Mouse (Mus musculus): Measurements from ENCODE around the gene Krtcap3.

Gene Krtcap3

DNA sequence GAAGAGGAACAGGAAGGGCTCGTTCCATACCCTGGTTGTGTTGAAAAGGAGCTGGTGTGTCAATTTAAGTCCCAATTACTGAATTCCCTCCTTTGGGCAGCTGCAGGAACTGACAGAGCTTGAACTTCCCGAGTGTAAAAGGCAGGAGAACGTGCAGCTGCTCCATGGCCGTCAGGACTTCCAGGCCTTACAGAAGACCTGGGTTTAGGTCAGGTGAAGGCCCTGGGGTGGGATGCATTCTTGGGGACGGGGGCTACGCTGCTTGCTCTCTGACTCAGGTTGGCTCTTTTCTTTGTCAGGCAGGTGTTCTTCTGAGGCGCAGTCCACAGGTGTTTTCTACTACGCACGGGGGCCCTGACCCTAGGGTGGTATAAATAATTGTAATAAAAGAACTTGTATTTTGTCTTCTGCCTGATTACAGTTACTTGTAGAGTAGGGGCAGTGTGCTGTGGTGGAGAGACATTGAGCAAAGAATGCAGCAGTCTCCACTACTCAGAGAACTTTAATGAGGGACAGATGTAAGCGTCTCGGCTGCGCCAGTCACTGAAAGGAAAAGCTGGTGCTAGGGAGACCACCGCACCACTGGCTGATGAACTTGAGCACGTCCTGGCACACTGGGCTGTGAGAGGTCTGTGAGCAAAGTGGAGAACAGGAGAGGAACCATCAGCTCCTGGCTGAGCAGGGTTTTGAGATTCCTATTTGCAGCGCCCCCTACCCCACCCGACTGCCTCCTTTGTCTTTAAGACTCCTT lies 1.5 kb downstream of the Krtcap3 start:
- DNase-seq (ENCODE audit: low spot score in 2 of 2) = no peak

DNA sequence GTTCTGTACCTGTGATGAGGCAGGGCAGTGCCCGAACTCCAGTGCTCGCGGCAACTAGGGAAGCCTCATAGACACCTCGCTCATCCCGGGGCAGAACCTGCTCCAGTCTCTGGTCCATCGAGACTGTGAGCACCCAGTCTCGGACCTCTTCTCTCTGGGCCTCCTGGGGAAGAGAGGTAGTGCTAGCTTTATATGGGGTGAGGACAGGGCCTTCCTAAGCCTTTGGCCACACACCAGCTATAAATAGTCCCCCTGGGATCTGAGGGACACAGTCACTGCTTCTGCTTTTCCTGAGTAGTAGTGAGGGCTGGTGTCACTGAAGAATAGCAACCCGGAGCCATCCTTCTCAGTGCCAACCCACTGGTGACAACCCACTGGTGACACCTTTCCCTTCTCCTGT lies 2.3 kb downstream of the Krtcap3 start:
- DNase-seq (ENCODE audit: low spot score in 2 of 2) = no peak

DNA sequence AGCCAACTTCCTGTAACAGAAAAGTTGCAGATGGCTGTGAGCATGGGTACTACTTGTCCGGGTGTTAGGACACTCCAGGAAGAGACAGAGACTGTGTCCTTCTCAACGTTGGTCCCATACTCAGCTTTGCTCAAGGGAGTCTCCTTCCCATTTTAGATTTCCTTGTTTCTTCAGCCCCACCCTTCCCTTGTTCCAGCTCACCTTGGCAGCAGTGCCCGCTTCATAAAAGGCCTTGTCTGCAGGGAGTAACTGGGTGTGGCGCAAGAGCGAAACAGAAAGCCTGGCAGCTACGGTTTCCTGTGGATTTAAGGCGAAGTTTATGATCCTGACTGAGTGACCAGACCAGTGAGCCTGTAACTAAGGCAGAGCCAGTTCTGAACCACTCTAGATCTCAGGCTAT lies 3.0 kb downstream of the Krtcap3 start:
- DNase-seq (ENCODE audit: low spot score in 2 of 2) = no peak

DNA sequence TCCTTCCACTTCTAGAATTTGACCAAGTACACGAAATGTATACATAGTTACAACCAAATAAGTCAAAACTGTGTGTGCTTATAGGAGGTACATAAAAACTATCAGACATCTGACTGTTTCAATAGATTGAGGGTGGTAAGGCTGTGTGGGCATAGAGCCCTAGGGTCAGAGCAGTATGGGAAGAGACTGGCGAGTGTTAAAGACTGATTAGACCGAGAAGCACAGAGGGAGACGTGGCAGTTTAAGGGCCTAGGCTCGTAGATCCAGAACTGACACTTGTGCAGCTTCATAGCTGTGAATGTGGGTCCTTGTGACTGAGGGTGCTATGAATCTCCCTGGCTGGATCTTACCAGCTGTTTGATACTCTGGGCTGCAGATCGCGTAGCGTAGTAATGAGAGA lies 3.4 kb downstream of the Krtcap3 start:
- no peak for DNase-seq (ENCODE audit: low spot score in 2 of 2)

DNA sequence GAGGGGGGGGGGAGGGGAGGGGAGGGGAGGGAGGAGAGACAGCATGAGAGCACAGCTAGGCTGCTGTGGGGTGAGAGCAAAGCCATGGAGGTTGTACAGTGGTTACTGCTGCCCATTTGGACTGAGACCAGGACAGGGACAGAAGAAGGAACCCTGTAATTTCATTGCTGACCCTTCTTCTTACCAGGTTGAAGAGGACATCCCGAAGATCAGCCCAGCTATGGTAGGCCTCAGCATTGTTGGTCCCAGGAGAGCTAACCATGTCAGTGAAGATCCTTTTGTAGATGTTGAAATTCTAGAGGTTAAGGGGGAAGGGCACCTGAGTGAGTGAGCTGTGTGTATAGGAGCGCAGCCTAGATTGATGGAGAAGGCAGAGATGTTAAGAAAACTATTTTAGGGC lies 3.9 kb downstream of the Krtcap3 start:
- DNase-seq (ENCODE audit: low spot score in 2 of 2) = no peak

DNA sequence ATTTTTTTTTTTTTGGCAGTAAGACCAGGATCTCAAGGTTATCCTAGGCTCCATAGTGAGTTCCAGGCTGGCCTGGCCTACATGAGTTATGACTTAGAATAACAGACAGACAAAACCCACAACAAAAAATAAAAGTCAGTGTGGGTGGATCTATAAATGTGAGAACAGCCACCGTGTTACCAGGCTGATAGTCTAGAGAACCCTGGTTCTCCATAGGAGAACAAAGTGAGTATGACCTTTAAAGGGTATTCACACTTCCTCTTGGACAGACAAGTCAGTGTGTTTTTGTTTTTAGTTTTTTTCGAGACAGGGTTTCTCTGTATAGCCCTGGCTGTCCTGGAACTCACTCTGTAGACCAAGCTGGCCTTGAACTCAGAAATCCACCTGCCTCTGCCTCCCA lies 4.5 kb downstream of the Krtcap3 start:
- no peak for DNase-seq (ENCODE audit: low spot score in 2 of 2)

DNA sequence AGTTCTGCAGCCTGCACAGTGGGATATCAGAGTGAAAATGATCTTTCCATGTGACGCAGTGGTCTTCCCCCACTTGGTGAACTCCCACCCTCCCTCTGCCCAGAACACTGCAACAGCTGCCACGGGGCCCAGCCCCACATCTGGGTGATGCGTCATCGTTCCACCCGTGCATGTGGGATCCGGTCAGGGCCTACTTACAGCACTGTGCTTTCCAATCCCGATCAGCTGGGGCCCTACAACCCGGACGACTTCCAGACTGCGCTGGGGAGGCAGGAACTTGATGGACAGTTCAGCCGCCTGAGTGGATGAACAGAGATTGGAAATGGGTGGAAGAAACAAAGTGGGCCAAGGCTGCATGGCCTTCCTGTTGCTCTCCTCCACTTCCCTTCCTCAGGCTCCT lies 6.1 kb downstream of the Krtcap3 start:
- DNase-seq (ENCODE audit: low spot score in 2 of 2) = no peak

DNA sequence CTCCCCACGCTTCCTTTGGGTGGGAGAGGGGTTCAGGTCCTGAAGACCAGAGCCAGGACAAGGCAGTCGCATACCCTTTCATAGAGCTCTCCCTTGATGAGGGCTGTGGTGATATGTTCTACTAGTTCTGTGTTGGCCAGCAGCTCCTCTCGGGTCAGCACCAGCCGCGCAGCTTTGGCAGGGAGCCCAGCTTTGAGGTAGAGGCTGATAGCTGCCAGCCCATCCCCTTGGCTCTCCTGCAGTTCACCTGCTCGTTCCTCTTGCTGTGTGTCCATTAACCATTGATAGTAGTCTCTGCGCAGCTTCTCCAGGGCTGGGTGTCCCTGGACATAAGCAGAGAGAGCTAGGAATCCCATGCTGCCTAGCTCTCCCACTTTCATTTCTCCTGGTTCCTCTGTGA lies 14.6 kb downstream of the Krtcap3 start:
- no peak for DNase-seq (ENCODE audit: low spot score in 2 of 2)

DNA sequence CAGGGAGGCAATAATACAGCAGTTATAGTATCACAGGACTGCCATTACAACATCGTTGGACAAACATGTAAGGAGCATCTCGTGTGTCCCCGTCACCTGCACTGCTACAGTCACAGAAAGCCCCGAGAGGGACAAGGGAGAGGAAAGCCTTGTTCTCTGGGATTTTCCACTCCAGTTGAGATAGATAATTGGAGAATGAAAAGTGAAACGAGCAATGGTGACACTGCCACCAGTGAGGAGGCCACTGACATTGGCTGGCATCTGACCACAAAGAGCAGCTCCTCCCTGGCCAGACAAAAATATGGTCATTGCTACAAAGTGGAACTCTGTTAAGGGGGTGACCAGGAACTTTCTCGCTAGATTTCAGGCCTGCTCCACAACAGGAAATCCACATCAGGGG lies 16.2 kb downstream of the Krtcap3 start:
- DNase-seq (ENCODE audit: low spot score in 2 of 2) = no peak

DNA sequence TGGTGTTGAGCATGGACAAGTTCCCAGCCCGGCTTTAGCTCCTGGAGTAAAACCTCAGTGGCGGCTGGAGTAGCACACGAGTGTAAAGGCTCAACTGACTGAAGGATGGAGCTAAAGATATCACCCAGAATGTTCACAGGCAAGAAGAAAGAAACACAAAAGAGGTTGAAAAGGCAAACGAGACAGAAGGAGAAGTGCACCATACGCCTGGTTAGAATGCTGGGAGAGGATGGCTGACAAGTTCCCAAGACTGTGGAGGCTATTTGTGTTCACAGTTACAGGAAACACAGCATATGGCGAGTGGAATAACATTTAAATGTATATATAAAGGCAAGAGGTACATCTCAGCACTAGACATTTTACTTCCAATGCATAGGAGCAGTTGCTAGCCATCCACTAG lies 21.5 kb downstream of the Krtcap3 start:
- no peak for DNase-seq (ENCODE audit: low spot score in 2 of 2)

DNA sequence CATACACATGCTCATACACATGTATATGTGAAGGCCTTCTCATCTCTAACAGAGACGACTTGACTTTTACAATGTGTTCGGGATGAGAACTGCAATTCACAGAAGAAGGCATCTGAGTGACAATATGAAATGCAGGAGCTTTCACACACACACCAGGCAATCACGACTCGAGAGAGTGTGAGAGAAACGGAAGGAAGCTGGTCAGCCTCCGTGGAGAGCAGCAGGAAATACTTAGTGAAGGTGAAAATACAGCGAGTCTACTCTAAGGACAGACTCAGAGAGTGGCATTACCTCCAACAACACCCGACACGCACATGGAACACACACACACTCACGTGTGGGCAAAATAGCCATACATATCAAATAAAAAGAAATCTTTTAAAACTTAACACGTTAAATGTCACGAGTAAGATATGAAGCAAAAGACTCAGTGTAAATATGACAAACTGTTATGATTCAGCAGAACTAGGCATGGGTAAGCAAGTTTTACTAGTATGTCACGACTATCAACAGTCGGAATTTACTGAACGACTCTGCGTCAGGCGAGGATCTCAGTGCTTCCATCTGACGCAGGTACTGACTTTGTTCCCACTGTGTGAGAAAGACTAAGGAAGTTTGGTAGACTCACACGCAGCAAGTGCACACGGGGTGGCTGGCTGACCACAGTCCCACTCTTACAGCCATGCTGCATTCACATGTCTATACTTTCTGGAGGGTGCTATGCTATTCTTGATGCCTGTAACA lies 27.9 kb downstream of the Krtcap3 start:
- DNase-seq (ENCODE audit: low spot score in 2 of 2) = no peak

DNA sequence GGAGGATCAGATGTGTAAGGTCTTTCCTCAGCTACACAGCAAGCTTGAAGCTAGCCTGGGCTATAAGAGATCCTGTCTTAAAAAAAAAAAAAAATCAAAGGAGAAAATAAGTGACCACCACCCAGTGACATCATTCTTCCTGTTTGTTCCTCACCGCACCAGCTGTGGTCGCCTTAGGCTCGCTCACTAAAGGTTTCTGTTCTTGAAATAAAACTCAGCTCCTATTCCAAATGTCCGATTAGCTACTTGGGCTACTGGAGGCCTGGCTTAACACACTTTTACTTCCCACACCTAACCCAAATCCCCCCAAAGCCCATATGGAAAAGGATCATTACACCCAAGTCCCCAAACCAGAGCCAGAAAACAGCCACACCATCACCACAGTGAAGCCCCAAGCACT lies 36.7 kb downstream of the Krtcap3 start:
- DNase-seq (ENCODE audit: low spot score in 2 of 2) = no peak

DNA sequence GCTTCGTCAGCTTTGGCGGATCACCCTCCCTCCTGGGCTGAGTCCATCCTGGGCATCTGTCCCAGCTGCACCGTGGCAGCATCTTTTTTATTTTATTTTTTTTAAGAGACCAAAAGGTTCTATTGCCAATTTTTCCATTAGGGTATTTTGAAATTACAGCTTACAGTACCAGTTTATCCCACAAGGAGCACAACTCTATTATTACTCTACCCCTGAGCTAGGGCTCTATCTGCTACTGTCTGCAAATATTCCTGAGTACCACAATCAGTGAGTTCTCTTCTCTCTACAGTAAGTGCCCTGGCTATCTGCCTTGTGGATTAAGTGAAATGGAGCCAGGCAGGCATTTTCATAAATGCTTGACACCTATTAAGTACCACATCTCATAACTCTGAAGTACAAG lies 37.2 kb downstream of the Krtcap3 start:
- no peak for DNase-seq (ENCODE audit: low spot score in 2 of 2)

DNA sequence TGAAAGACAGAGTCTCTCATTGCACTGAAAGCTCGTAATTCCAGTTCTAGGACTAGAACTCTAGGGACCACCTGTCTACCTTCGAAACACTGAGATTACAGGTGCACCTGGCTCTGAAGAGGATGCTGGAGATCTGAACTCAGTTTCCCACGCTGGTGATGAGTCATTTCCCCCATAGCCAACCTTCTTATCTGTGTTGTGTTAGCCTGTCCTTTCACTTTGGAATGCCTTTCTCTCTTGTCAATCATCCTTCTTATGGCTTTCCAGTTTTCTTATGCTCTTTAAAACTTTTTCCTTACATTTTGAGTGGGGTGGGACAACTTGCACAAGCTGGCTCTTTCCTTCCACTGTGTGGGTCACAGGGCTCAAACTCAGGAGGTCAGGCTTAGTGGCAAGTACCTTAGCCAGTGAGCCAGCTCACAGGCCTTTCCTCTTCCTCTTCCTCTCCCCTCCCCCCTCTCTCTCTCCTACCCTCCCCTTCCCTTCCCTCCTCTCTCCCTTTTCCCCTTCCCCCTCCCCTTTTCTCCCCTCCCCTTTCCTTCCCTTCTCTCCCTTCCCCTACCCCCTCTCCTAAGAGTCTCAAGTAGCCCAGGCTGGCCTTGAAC lies 38.2 kb downstream of the Krtcap3 start:
- DNase-seq (ENCODE audit: low spot score in 2 of 2) = no peak

DNA sequence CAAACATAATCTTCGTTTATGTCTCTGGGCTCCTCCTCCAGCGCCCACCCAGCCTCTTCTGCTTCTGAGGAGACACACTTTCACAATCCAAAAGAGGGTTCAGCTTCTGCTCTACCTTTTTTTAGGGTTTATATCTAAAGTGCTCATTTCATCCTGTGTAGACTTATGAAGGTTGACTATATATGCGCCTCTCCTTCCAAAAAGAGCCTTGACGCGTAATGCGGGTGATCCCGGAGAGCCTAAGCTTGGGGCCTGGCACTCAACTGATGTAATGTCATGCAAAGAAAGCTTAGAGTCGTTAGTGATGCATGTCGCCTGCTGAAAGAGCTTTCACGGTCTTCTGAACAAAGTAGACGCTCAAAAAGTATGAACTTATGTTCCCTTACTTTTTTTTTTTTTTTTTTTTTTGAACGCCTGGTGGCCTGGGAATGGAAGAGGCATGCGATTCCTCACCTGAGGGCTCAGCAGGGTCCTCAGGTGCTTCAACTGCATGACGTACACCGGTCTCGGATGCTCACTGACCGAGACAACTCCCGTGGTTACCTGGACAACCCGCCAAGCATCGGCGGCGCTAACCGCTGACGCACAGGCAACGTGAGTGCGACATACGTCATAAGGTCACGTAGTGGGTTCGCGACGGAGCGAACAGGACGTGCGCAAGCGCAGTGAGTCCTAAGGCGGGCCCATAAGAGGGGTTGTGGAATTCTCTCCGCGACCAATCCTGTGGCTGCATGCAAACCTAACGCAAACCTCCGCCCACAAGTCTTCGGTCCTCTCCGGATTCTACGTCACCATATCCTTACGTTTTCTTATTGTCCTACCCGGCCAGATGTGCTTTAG lies 39.2 kb downstream of the Krtcap3 start, which contains the start of gene Ift172:
Ift172 (minus strand) TSS at position 596 of the 840 bp plus-strand sequence.
- peak; percentile 94 to 96 for DNase-seq (ENCODE audit: low spot score in 2 of 2)

DNA sequence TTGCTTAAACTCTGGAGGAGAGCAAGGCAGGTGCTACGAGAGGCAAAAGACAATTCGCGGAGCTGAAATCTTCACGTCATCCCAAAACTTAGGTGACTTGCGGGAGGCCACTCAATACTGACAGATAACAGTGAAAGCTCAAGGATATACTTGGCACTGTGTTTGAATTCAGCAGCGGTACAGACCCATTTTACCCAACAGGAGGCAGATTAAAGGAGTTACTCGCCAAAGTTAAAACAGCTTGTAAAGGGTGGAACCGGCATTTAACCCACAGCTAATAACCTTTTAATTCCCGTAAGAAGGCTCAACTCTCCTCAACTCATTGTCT lies 39.8 kb downstream of the Krtcap3 start:
- DNase-seq (ENCODE audit: low spot score in 2 of 2) = no peak

DNA sequence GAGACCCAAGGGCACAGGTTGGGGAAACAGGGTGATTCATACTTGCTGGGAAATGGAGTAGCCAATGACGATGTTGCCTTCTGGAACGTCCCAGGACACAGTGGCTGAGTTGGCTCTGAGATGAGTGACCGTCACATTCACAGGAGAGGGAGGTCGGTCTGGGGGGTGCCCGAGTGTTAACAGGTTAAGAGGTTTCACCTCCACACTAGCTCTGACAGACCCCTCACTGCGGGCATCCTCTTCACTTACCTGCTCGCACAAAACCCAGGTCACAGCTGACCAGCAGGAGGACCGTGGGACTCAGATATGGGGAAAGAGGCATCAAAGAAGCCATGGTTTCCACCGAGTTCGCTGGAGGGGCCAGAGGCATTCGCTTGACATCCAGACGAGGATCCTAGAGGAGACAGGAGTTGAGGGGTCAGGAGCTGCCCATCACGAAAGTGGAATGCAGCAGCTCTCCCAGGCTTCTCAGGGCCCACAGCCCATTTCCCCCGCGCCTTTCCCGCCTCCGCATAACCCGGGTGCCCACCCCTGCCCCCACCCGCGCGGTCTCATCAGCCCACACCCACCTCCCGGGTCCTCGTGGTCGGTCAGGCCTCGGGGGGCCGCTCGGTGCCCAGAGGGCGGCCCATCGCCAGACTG lies 43.6 kb downstream of the Krtcap3 start:
- peak in 1 of 2 experiments; percentile 22 for DNase-seq (ENCODE audit: low spot score in 2 of 2)

DNA sequence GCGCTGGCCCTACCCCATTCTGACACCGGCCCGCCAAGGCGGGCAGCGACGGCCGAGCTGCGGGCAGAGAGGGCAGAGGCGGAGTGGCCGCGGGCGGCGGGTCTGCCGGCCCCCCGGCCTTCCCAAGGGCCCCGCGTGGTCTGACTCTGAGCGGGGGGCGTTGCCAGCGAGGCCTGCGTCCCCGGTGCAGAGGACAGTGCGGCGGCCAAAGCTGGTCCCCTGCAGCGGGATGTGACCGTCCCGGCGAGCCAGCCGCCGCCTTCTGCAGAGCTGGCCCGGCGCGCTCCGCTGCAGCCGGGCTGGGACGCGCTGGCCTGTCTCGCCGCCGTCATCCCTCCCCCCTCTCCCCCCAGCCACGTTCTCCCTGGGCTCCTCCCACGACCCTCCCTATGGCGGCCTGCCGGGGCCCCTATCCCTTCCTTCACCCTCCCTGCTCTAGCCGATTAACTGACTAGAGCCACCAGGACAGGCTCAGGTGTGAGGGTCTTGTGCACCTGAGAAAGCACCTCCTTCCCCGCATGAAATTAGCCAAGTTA lies 44.2 kb downstream of the Krtcap3 start, which contains the start of gene Fndc4:
Fndc4 (minus strand) TSS at position 475 of the 536 bp plus-strand sequence.
- peak in 1 of 2 experiments; percentile 55 for DNase-seq (ENCODE audit: low spot score in 2 of 2)

DNA sequence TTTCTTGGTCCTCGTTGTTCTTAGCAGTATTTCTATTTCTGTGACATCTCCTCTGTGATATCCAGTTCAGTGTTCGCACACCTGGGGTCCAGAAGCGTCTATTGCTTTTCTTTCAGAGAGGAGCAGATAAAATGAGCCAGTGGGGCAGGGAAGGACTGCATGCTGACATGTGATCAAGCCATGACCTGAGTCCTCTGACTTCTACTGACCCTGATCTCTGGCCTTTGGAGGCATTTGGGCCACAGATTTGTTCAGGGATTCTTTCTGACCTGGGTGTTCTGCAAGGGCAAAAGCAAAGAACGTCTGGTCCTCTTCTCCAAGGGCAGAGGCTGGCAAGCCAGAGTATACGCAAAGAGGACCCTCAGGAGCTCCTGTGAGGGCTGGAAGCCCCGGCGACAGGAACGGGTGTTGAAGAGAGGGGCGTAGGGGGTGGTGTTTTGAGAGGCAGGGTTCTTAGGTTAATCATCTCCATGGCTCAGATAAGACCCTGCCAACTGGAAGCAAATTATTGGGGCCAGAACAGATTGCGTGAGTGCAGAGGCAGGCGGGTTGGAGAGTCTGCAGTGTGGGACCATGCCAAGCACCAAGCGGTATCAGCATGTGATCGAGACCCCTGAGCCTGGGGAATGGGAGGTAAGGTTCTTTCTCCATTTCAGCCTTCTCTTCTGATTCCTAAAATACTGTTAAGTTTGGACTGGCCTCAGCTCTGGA lies 45.7 kb downstream of the Krtcap3 start, which contains the start of gene Gckr:
Gckr (plus strand) TSS at position 397 of the 711 bp plus-strand sequence.
- no peak for DNase-seq (ENCODE audit: low spot score in 2 of 2)

DNA sequence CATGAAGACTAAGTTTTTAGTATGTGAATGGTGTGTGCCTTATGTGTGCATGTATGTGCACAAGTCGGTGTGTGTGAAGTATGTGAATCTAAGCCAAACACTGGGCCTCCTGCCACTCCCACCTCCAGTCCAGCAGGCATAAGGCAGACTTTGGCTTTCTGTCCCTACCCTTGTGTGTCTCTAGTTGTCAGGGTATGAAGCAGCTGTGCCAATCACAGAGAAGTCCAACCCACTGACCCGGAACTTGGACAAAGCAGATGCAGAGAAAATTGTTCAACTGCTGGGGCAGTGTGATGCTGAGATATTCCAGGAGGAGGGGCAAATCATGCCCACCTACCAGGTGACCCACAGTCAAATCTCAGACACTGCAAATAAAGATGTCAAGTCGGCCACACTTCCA lies 46.5 kb downstream of the Krtcap3 start:
- DNase-seq (ENCODE audit: low spot score in 2 of 2) = no peak
